Mouse (Mus musculus) left cerebral cortex, postnatal 14 days (tissue): ENCODE data around the gene Msrb2. TPM values are rescaled to one million over a fixed set of nuclear protein-coding genes. Genes with fewer than 3 reads are reported as not detected.

Experiments
- DNase-seq, 2 experiments: peaks; one replicate each; pipeline ENCODE4 v3.0.0; 2021 to 2022; ENCODE audit warnings: low spot score in 2 of 2, mixed read lengths in 1 of 2
- intact Hi-C: fragments of 180-260 bp; cut with DNase I; formaldehyde crosslinking; loops from one replicate; pipeline ENCODE4 v1.15.1; 2025
- long read RNA-seq, 2 experiments: library from polyadenylated mRNA; stranded (forward); transcript quantifications; one replicate each; pipeline ENCODE4 v2.0.0; 2021
- total RNA-seq, 2 experiments: library from RNA; stranded (reverse); gene quantifications; 2 replicates each; pipeline ENCODE4 v1.2.3; 2021

The Msrb2 gene
- total RNA-seq = 10 to 100 TPM; 15.0 to 16.3 TPM
- long read RNA-seq, experiment 1, transcript Msrb2-201 (5 exons, 1,196 nt) = major isoform, 21 of 27 reads
- long read RNA-seq, experiment 1, partial matches to known transcripts = 1 of 27 reads
- long read RNA-seq, experiment 1, other reads (novel, unspliced or antisense) = 5 of 27 reads
- long read RNA-seq, experiment 2, transcript Msrb2-201 (5 exons, 1,196 nt) = major isoform, 14 of 22 reads
- long read RNA-seq, experiment 2, partial matches to known transcripts = 1 of 22 reads
- long read RNA-seq, experiment 2, other reads (novel, unspliced or antisense) = 7 of 22 reads

GRCm38 (mm10) chr2:19371390-19372158 lies at the start of gene Msrb2:
Gene Msrb2 (plus strand): TSS chr2:19371440.
- peak; percentile 60 to 65 for DNase-seq
- intact Hi-C loops = no loop called here

- intact Hi-C loops = no loop called here
- no peak for DNase-seq
Observed at GRCm38 (mm10) chr2:19322448-19322847, 48.8 kb upstream of the Msrb2 start.

GRCm38 (mm10) chr2:19326376-19326775 lies 44.9 kb upstream of the Msrb2 start:
- no peak for DNase-seq
- intact Hi-C loops = no loop called here

- intact Hi-C loops = no loop called here
- DNase-seq = no peak
Observed at GRCm38 (mm10) chr2:19327811-19328210, 43.4 kb upstream of the Msrb2 start.

GRCm38 (mm10) chr2:19343901-19344635 lies 27.2 kb upstream of the Msrb2 start:
- DNase-seq = peak; percentile 64 to 72
- intact Hi-C loops = loop anchor here (2.0 to 10.0 kb wide), 3 partner anchors 345 to 649 kb away; partner anchors contain the start of genes 4930426L09Rik, Pip4k2a and Spag6

GRCm38 (mm10) chr2:19344636-19345413 lies 26.4 kb upstream of the Msrb2 start:
- DNase-seq = peak; percentile 94 to 96
- intact Hi-C loops = loop anchor here (2.0 to 10.0 kb wide), 3 partner anchors 346 to 650 kb away; partner anchors contain the start of genes 4930426L09Rik, Pip4k2a and Spag6

- no peak for DNase-seq
- intact Hi-C loops = loop anchor here (2.0 to 10.0 kb wide), 2 partner anchors 347 to 651 kb away; partner anchors contain the start of genes 4930426L09Rik, Pip4k2a and Spag6
Observed at GRCm38 (mm10) chr2:19345414-19345964, 25.8 kb upstream of the Msrb2 start.

GRCm38 (mm10) chr2:19348454-19348853 lies 22.8 kb upstream of the Msrb2 start:
- DNase-seq = no peak
- intact Hi-C loops = loop anchor here (10.0 kb wide), 1 partner anchor 654 kb away; the partner anchor contains the start of gene Spag6

- intact Hi-C loops = no loop called here
Observed at GRCm38 (mm10) chr2:19350167-19350566, 21.1 kb upstream of the Msrb2 start.

GRCm38 (mm10) chr2:19351615-19352253 lies 19.5 kb upstream of the Msrb2 start:
- intact Hi-C loops = no loop called here
- no peak for DNase-seq

More at GRCm38 (mm10) chr2:19350167-19350566, 21.1 kb upstream of the Msrb2 start:
- no peak for DNase-seq

GRCm38 (mm10) chr2:19353158-19353557 lies 18.1 kb upstream of the Msrb2 start:
- intact Hi-C loops = no loop called here
- DNase-seq = no peak

- intact Hi-C loops = no loop called here
- DNase-seq = no peak
Observed at GRCm38 (mm10) chr2:19362880-19363279, 8.4 kb upstream of the Msrb2 start.

- DNase-seq = no peak
- intact Hi-C loops = no loop called here
Observed at GRCm38 (mm10) chr2:19366426-19366825, 4.8 kb upstream of the Msrb2 start.

GRCm38 (mm10) chr2:19367114-19367513 lies 4.1 kb upstream of the Msrb2 start:
- intact Hi-C loops = no loop called here
- no peak for DNase-seq

- intact Hi-C loops = no loop called here
- peak in 1 of 2 experiments; percentile 26 for DNase-seq
Observed at GRCm38 (mm10) chr2:19373695-19374094, 2.5 kb downstream of the Msrb2 start.

GRCm38 (mm10) chr2:19380446-19380950 lies 9.3 kb downstream of the Msrb2 start:
- DNase-seq = no peak
- intact Hi-C loops = no loop called here

GRCm38 (mm10) chr2:19380986-19381385 lies 9.7 kb downstream of the Msrb2 start:
- DNase-seq = no peak
- intact Hi-C loops = no loop called here

GRCm38 (mm10) chr2:19382206-19382605 lies 11.0 kb downstream of the Msrb2 start:
- intact Hi-C loops = no loop called here
- no peak for DNase-seq
